Mouse (Mus musculus) forebrain, embryonic 12.5 days (tissue): ENCODE measurements at regions not wholly inside any gene's neighbourhood (a gene's known extent, or its start where the extent isn't known, plus 50 kb on each side); places are given as distances from the start of the nearest gene placed in this dataset.

Experiments used
- ATAC-seq: fragments of 200-750 bp; cut with Nextera tagmentation; 2 replicates; pipeline ENCODE4 v1.8.0; 2017; ENCODE audit warnings: moderate TSS enrichment; ENCODE audit not compliant: low FRiP score
- H3K27ac ChIP-seq: fragments of 300-500 bp; sonication (generic); 2 replicates; pipeline ENCODE4 v1.5.1; 2016; ENCODE audit warnings: mild to moderate bottlenecking
- H3K27me3 ChIP-seq: fragments of 300-500 bp; sonication (generic); 2 replicates; pipeline ENCODE4 v1.6.1; 2016; ENCODE audit warnings: mild to moderate bottlenecking
- H3K36me3 ChIP-seq: fragments of 300-500 bp; sonication (generic); replicated peaks from 2 replicates; pipeline ENCODE4 v1.6.1; 2016; ENCODE audit warnings: mild to moderate bottlenecking
- H3K4me1 ChIP-seq: fragments of 300-500 bp; sonication (generic); 2 replicates; pipeline ENCODE4 v1.6.1; 2016
- H3K4me2 ChIP-seq: fragments of 300-500 bp; sonication (generic); 2 replicates; pipeline ENCODE4 v1.6.1; 2016; ENCODE audit warnings: mild to moderate bottlenecking, moderate library complexity
- H3K4me3 ChIP-seq: fragments of 300-500 bp; sonication (generic); replicated peaks from 2 replicates; pipeline ENCODE4 v1.5.1; 2016; ENCODE audit warnings: mild to moderate bottlenecking
- H3K9ac ChIP-seq: fragments of 300-500 bp; sonication (generic); 2 replicates; pipeline ENCODE4 v1.6.1; 2016; ENCODE audit warnings: mild to moderate bottlenecking
- H3K9me3 ChIP-seq: fragments of 300-500 bp; sonication (generic); 2 replicates; pipeline ENCODE4 v1.6.1; 2016
- WGBS: fragments of 180-500 bp; shearing (Covaris S2); methylation state at CpG from one replicate; pipeline ENCODE4 v1.1.7; 2016; 5-methylcytosine and 5-hydroxymethylcytosine counted together

- H3K4me1 ChIP-seq: peaks cover 4% of the 10 kb centered on the region; the same call in 1 of the 2 replicates
- no peaks in the 10 kb centered on the region for H3K36me3 ChIP-seq
- ATAC-seq: peak; percentile 90
- H3K27ac ChIP-seq: no peak overlapping the region
- H3K9ac ChIP-seq: no peak overlapping the region
- H3K9me3 ChIP-seq: no peaks in the 10 kb centered on the region
- no peak overlapping the region for H3K4me3 ChIP-seq
- no peaks in the 10 kb centered on the region for H3K27me3 ChIP-seq
- 4% methylated on average over 1 of the region's 1 CpGs for WGBS
- H3K4me2 ChIP-seq: no peak overlapping the region
These were observed 390.4 kb downstream of the Poteg start for GRCm38 (mm10) chr8:27837903-27838302.

GRCm38 (mm10) chr8:27866468-27866995 is 419.1 kb downstream of the Poteg start:
- Histone ChIP-seq H3K9me3 (no peaks in the 10 kb centered on the region), H3K9ac (no peak overlapping the region), H3K27me3 (no peaks in the 10 kb centered on the region), H3K4me1 (no peaks in the 10 kb centered on the region), H3K4me2 (no peak overlapping the region), H3K27ac (no peak overlapping the region; the same call in 1 of the 2 replicates), H3K4me3 (no peak overlapping the region), H3K36me3 (no peaks in the 10 kb centered on the region)
- WGBS: 58% methylated on average over 1 of the region's 1 CpGs
- ATAC-seq: no peak

- H3K4me2 ChIP-seq: no peak overlapping the region
- no peaks in the 10 kb centered on the region for H3K36me3 ChIP-seq
- no peak for ATAC-seq
- no peak overlapping the region for H3K9ac ChIP-seq
- 93% methylated on average over 7 of the region's 7 CpGs for WGBS
- H3K4me3 ChIP-seq: no peak overlapping the region
- H3K9me3 ChIP-seq: no peaks in the 10 kb centered on the region
- no peaks in the 10 kb centered on the region for H3K27me3 ChIP-seq
- H3K4me1 ChIP-seq: no peaks in the 10 kb centered on the region
- no peak overlapping the region for H3K27ac ChIP-seq
These were observed 421.1 kb downstream of the Poteg start for GRCm38 (mm10) chr8:27868591-27868990.

GRCm38 (mm10) chr8:27877691-27878264 is 430.3 kb downstream of the Poteg start:
- no peaks in the 10 kb centered on the region for H3K27me3 ChIP-seq
- H3K4me3 ChIP-seq: no peak overlapping the region
- H3K4me1 ChIP-seq: peaks cover 7% of the 10 kb centered on the region
- peak; percentile 49; the same call in 1 of the 2 replicates for ATAC-seq
- H3K4me2 ChIP-seq: no peak overlapping the region
- H3K36me3 ChIP-seq: no peaks in the 10 kb centered on the region
- no peaks in the 10 kb centered on the region for H3K9me3 ChIP-seq
- no peak overlapping the region for H3K27ac ChIP-seq
- no peak overlapping the region for H3K9ac ChIP-seq

DNA sequence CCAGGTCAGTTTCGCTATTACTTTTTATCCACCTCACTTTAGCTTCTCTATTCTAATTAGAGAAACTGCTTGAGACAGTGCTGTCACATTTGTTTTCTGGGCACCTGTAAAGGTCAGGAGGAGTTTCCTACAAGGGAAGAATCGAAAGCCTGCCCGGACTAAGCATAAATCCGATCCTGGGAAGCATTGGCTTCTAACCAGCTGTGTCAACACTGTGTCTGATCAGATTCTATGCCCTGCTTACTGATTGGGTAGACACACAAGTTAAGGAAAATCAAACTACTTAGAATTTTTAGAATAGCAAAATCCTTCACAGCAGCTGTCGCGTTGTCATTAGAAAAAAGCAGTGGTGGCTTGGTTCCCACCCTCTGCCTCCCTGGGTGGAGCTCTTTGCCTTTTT is 441.8 kb downstream of the Poteg start:
- H3K4me2 ChIP-seq: no peak overlapping the region
- no peaks in the 10 kb centered on the region for H3K36me3 ChIP-seq
- H3K27ac ChIP-seq: no peak overlapping the region
- H3K9me3 ChIP-seq: no peaks in the 10 kb centered on the region
- no peak overlapping the region for H3K9ac ChIP-seq
- H3K4me1 ChIP-seq: no peaks in the 10 kb centered on the region
- H3K4me3 ChIP-seq: no peak overlapping the region
- H3K27me3 ChIP-seq: no peaks in the 10 kb centered on the region
- no peak for ATAC-seq
- WGBS: 89% methylated on average over 6 of the region's 6 CpGs

- no peaks in the 10 kb centered on the region for H3K9me3 ChIP-seq
- no peaks in the 10 kb centered on the region for H3K27me3 ChIP-seq
- no peaks in the 10 kb centered on the region for H3K4me1 ChIP-seq
- H3K27ac ChIP-seq: no peak overlapping the region
- no peaks in the 10 kb centered on the region for H3K36me3 ChIP-seq
- 77% methylated on average over 6 of the region's 6 CpGs for WGBS
- no peak for ATAC-seq
- H3K9ac ChIP-seq: no peak overlapping the region
- H3K4me2 ChIP-seq: no peak overlapping the region
- no peak overlapping the region for H3K4me3 ChIP-seq
These were observed 446.9 kb downstream of the Poteg start for GRCm38 (mm10) chr8:27894325-27894724.

DNA sequence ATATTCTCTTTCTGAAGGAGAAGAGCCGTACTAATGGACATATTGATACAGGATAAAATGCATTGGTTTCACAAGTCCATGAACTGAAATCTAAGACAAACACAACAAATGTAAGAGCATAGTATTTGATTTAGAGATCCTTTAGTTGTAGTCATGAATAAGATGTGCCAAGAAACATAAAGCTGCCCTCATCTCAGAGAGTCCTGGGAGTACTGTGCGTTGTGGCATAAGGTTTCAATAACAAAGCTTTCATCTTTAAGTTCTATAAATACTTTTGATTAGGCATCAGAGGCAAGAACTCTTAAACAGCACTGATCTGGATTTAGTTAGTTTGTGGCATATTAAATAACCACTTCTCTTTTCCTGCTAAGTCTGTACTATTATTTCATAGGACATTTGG is 452.6 kb downstream of the Poteg start:
- Histone ChIP-seq H3K4me2 (no peak overlapping the region), H3K4me3 (no peak overlapping the region), H3K36me3 (no peaks in the 10 kb centered on the region), H3K9ac (no peak overlapping the region), H3K9me3 (no peaks in the 10 kb centered on the region), H3K27me3 (no peaks in the 10 kb centered on the region), H3K27ac (no peak overlapping the region), H3K4me1 (peaks cover 6% of the 10 kb centered on the region)
- WGBS: 83% methylated on average over 2 of the region's 2 CpGs
- ATAC-seq: no peak

DNA sequence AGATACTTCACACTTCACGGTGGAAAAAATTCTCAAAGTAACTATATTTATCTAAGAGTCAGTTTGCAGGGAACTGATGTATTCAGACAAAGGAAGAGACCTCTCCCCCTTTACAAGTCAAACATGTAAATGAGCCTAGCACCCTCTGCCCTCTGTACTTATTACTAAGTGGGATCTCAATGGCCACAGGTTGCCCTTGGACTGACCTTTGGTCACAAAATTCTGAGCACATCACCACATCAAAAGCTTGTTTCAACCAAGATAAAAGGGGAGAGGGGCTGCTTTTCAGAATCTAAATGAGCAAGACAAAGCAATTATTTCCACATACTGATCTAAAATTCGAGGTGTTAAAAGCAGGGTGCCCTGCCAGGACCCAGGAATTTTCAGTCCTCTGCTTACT is 456.3 kb downstream of the Poteg start:
- Histone ChIP-seq H3K36me3 (no peaks in the 10 kb centered on the region), H3K27me3 (no peaks in the 10 kb centered on the region), H3K4me2 (no peak overlapping the region), H3K9ac (no peak overlapping the region), H3K9me3 (no peaks in the 10 kb centered on the region), H3K4me1 (peaks cover 6% of the 10 kb centered on the region), H3K4me3 (no peak overlapping the region), H3K27ac (no peak overlapping the region)
- WGBS: 20% methylated on average over 2 of the region's 2 CpGs
- ATAC-seq: no peak

DNA sequence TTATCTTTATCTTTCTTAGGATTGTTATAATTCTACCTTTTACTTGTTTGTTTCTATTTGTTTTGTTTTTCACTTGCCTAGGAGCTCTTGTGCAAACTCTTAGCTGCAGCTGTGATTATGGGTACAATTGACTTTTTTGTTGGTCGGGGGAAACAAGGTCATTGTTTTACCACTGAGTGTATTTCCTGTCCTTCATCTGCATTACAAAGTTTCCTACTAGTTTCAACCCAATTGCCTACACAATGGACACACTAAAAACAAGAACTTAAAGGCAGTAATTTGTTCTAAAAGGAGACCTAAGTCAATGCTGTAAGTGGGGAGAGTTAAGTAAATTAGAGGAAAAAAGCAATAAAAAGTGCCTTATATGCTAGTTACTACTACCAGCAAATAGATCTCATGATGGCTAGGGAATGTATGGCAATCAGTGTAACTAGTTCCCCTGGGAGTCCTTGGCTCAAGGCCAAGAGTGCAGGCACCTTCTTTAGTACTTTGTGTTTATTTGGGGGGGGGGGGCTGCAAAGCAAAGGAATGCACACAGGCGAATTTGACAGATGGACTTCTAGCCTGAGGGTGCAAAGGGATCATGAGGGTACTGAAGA is 462.0 kb downstream of the Poteg start:
- H3K27ac ChIP-seq: no peak overlapping the region
- no peak overlapping the region for H3K4me3 ChIP-seq
- H3K4me1 ChIP-seq: no peaks in the 10 kb centered on the region
- no peak overlapping the region for H3K4me2 ChIP-seq
- H3K27me3 ChIP-seq: no peaks in the 10 kb centered on the region
- 62% methylated on average over 2 of the region's 2 CpGs for WGBS
- H3K9me3 ChIP-seq: no peaks in the 10 kb centered on the region
- no peak for ATAC-seq
- H3K9ac ChIP-seq: no peak overlapping the region
- H3K36me3 ChIP-seq: no peaks in the 10 kb centered on the region

DNA sequence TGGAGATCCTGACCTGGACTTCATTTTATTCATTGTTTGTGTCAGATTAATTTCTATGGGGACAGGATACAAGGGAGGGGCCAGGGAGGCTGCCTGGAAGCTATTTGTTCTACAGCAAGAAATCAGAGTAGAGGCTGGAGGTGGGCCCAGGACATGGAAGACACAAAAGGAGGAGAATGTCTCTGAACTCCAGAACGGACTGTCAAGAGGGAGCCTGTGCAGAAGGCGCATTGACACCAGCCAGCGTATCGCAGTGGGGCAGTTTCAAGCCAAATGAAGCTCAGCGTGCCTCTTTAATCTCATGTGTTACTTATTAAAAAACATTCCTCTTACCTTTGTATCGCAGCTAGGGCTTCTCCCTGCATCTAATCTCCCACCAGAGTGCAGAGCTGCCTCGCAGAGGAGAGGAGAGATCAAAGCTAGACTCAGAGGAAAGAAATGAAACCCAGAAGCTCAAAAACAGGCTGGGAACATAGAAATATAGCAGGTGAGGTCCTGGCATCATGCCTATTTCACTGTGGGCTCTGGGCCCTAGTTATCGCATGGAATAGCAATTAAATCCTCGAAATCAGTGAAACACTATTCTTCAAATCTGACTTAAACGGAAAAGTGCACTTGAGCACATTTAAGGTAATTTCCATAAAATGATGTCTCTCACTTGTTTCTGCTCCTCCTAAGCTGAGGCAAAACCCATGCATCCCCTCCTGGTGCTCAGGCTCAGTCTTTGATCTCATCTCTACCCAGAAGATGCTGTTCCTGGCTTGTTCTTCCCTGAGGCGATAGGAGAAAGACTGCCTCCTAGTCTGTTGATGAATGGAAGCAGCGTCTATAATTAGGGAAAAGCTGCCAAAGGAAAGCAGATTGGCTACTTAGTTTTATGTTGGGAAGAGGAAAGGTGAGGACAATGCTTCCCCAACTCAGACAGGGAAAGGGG is 491.4 kb downstream of the Poteg start:
- 51% methylated on average over 12 of the region's 12 CpGs for WGBS

GRCm38 (mm10) chr8:27955000-27955399 is 507.5 kb downstream of the Poteg start:
- no peak overlapping the region for H3K27ac ChIP-seq
- no peak overlapping the region for H3K4me3 ChIP-seq
- no peaks in the 10 kb centered on the region; the same call in 1 of the 2 replicates for H3K9me3 ChIP-seq
- H3K36me3 ChIP-seq: no peaks in the 10 kb centered on the region
- no peaks in the 10 kb centered on the region for H3K4me1 ChIP-seq
- H3K27me3 ChIP-seq: no peaks in the 10 kb centered on the region
- H3K9ac ChIP-seq: no peak overlapping the region
- H3K4me2 ChIP-seq: no peak overlapping the region
- no peak for ATAC-seq

More for the DNA sequence above, 491.4 kb downstream of the Poteg start:
- no peak overlapping the region for H3K27ac ChIP-seq
- H3K4me1 ChIP-seq: peaks cover 10% of the 10 kb centered on the region; the same call in 1 of the 2 replicates
- ATAC-seq: peak; percentile 6; the same call in 1 of the 2 replicates
- no peak overlapping the region for H3K9ac ChIP-seq
- no peaks in the 10 kb centered on the region for H3K27me3 ChIP-seq
- H3K9me3 ChIP-seq: no peaks in the 10 kb centered on the region
- no peaks in the 10 kb centered on the region for H3K36me3 ChIP-seq
- no peak overlapping the region for H3K4me2 ChIP-seq
- no peak overlapping the region for H3K4me3 ChIP-seq

GRCm38 (mm10) chr8:27980920-27981319 is 533.5 kb downstream of the Poteg start:
- Histone ChIP-seq H3K4me2 (no peak overlapping the region), H3K4me1 (no peaks in the 10 kb centered on the region; the same call in 1 of the 2 replicates), H3K36me3 (no peaks in the 10 kb centered on the region), H3K9me3 (no peaks in the 10 kb centered on the region), H3K27me3 (no peaks in the 10 kb centered on the region), H3K27ac (no peak overlapping the region), H3K4me3 (no peak overlapping the region), H3K9ac (no peak overlapping the region)
- no peak for ATAC-seq
- 18% methylated on average over 3 of the region's 3 CpGs for WGBS
